Mouse (Mus musculus) lung, postnatal 0 days (tissue): ENCODE measurements at regions not wholly inside any gene's neighbourhood (a gene's known extent, or its start where the extent isn't known, plus 50 kb on each side); places are given as distances from the start of the nearest gene placed in this dataset.

Experiments
- ATAC-seq: fragments of 200-750 bp; cut with Nextera tagmentation; 2 replicates; pipeline ENCODE4 v1.8.0; 2017; ENCODE audit warnings: moderate library complexity
- DNase-seq: peaks from one replicate; pipeline ENCODE4 v3.0.0-alpha.2; 2016; ENCODE audit warnings: low spot score
- H3K27ac ChIP-seq: fragments of 300-500 bp; sonication (generic); 2 replicates; pipeline ENCODE4 v1.5.1; 2014; ENCODE audit warnings: antibody characterized with exemption, mild to moderate bottlenecking, low read length, mixed read lengths
- H3K27me3 ChIP-seq: fragments of 300-500 bp; sonication (generic); replicated peaks from 2 replicates; pipeline ENCODE4 v1.6.1; 2014; ENCODE audit warnings: low read length, mixed read lengths; ENCODE audit not compliant: insufficient read depth
- H3K36me3 ChIP-seq: fragments of 300-500 bp; sonication (generic); 2 replicates; pipeline ENCODE4 v1.6.1; 2014; ENCODE audit warnings: low read length, mixed read lengths; ENCODE audit not compliant: insufficient read depth
- H3K4me1 ChIP-seq: fragments of 300-500 bp; sonication (generic); 2 replicates; pipeline ENCODE4 v1.6.1; 2014; ENCODE audit warnings: antibody characterized with exemption, low read depth, low read length, mixed read lengths; ENCODE audit not compliant: insufficient read depth
- H3K4me2 ChIP-seq: fragments of 300-500 bp; sonication (generic); replicated peaks from 2 replicates; pipeline ENCODE4 v1.6.1; 2014; ENCODE audit warnings: low read depth, mild to moderate bottlenecking, low read length, moderate library complexity, mixed read lengths
- H3K4me3 ChIP-seq: fragments of 300-500 bp; sonication (generic); 2 replicates; pipeline ENCODE4 v1.5.1; 2014; ENCODE audit warnings: low read depth, low read length
- H3K9ac ChIP-seq: fragments of 300-500 bp; sonication (generic); replicated peaks from 2 replicates; pipeline ENCODE4 v1.6.1; 2014; ENCODE audit warnings: low read depth, mild to moderate bottlenecking
- H3K9me3 ChIP-seq: fragments of 300-500 bp; sonication (generic); 2 replicates; pipeline ENCODE4 v1.6.1; 2016; ENCODE audit warnings: low read length, mixed read lengths
- CTCF ChIP-seq: IDR thresholded peaks from 2 replicates; pipeline ENCODE4 v1.5.1; 2016; ENCODE audit warnings: antibody characterized with exemption, mild to moderate bottlenecking
- EP300 ChIP-seq: IDR thresholded peaks from 2 replicates; pipeline ENCODE4 v1.6.1; 2016; ENCODE audit warnings: antibody characterized with exemption, mild to moderate bottlenecking, control low read depth
- WGBS: fragments of 180-500 bp; shearing (Covaris S2); extraction: QIAGEN DNeasy Blood & Tissue Kit; methylation state at CpG from one replicate; pipeline ENCODE4 v1.1.7; 2014; 5-methylcytosine and 5-hydroxymethylcytosine counted together

GRCm38 (mm10) chr2:92521527-92521926, 61.2 kb upstream of the Slc35c1 start:
- no peak overlapping the region for H3K4me3 ChIP-seq
- H3K4me2 ChIP-seq, result no peak overlapping the region
- 73% methylated on average over 8 of the region's 8 CpGs for WGBS
- no peaks in the 10 kb centered on the region for H3K4me1 ChIP-seq
- no peak overlapping the region for H3K27ac ChIP-seq
- DNase-seq (no peak), ATAC-seq (no peak)
- H3K27me3 ChIP-seq, result no peaks in the 10 kb centered on the region
- H3K9ac ChIP-seq, result no peak overlapping the region
- H3K36me3 ChIP-seq, result no peaks in the 10 kb centered on the region
- TF ChIP-seq CTCF (no peak), EP300 (no peak)
- H3K9me3 ChIP-seq, result no peaks in the 10 kb centered on the region

- 57% methylated on average over 8 of the region's 8 CpGs for WGBS
These were observed 59.1 kb upstream of the Slc35c1 start for GRCm38 (mm10) chr2:92519396-92519795.

GRCm38 (mm10) chr2:92518891-92519290, 58.6 kb upstream of the Slc35c1 start:
- WGBS, result 70% methylated on average over 8 of the region's 8 CpGs
- no peak overlapping the region for H3K4me2 ChIP-seq
- no peak overlapping the region for H3K9ac ChIP-seq
- H3K4me3 ChIP-seq, result no peak overlapping the region
- no peak for TF ChIP-seq EP300
- no peak for TF ChIP-seq CTCF
- no peaks in the 10 kb centered on the region for H3K36me3 ChIP-seq
- DNase-seq, result no peak
- no peaks in the 10 kb centered on the region for H3K4me1 ChIP-seq
- no peaks in the 10 kb centered on the region for H3K9me3 ChIP-seq
- no peak overlapping the region for H3K27ac ChIP-seq
- no peak for ATAC-seq
- no peaks in the 10 kb centered on the region for H3K27me3 ChIP-seq

More at GRCm38 (mm10) chr2:92519396-92519795, 59.1 kb upstream of the Slc35c1 start:
- no peak overlapping the region for H3K4me2 ChIP-seq
- no peaks in the 10 kb centered on the region for H3K9me3 ChIP-seq
- H3K36me3 ChIP-seq, result no peaks in the 10 kb centered on the region
- TF ChIP-seq CTCF, result no peak
- TF ChIP-seq EP300, result no peak
- H3K27me3 ChIP-seq, result no peaks in the 10 kb centered on the region
- no peaks in the 10 kb centered on the region for H3K4me1 ChIP-seq
- H3K9ac ChIP-seq, result no peak overlapping the region
- no peak overlapping the region for H3K27ac ChIP-seq
- no peak for ATAC-seq
- no peak overlapping the region for H3K4me3 ChIP-seq
- DNase-seq, result no peak

- WGBS, result 41% methylated on average over 6 of the region's 6 CpGs
- DNase-seq, result no peak
- Histone ChIP-seq H3K4me2 (no peak overlapping the region), H3K27ac (no peak overlapping the region), H3K4me3 (no peak overlapping the region), H3K36me3 (no peaks in the 10 kb centered on the region), H3K9ac (no peak overlapping the region), H3K9me3 (no peaks in the 10 kb centered on the region), H3K27me3 (no peaks in the 10 kb centered on the region), H3K4me1 (no peaks in the 10 kb centered on the region)
- ATAC-seq, result no peak
- TF ChIP-seq CTCF, result no peak
These were observed 54.6 kb upstream of the Slc35c1 start for GRCm38 (mm10) chr2:92514961-92515360.

- H3K9me3 ChIP-seq, result no peaks in the 10 kb centered on the region
- H3K4me3 ChIP-seq, result no peak overlapping the region
- no peak for DNase-seq
- no peaks in the 10 kb centered on the region for H3K4me1 ChIP-seq
- 71% methylated on average over 6 of the region's 6 CpGs for WGBS
- no peak overlapping the region for H3K9ac ChIP-seq
- no peaks in the 10 kb centered on the region for H3K36me3 ChIP-seq
- no peaks in the 10 kb centered on the region for H3K27me3 ChIP-seq
- TF ChIP-seq CTCF (no peak), EP300 (no peak)
- no peak for ATAC-seq
- H3K4me2 ChIP-seq, result no peak overlapping the region
- H3K27ac ChIP-seq, result no peak overlapping the region
These were observed 51.7 kb upstream of the Slc35c1 start for GRCm38 (mm10) chr2:92511771-92512744.
